Mouse (Mus musculus): ENCODE measurements around the gene Dock8.

DNA sequence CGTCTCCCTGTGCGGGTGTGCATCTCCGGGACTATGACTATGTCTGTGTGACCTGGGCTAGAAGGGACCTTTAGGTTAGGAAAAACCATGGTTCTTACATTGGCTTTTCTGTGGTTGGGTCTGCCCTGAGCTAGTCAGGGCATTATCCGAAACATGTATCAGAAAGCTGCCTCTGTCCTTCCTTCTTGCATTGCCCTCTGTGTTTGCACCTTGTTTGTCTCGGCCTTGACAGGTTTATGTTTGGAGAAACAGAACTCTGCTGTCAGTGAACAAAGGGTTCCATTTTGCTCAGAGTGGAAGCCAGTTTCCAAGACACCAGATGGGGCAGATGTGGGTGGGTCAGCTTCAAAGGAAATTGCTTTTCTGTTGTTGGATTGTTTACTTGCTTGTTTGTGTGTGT lies 145.8 kb downstream of the Dock8 start:
- TF ChIP-seq GATA1 (IDR thresholded peaks at IDR 0.05; ENCODE audit: low read length) = no peak
- TF ChIP-seq TAL1 (IDR thresholded peaks at IDR 0.05; ENCODE audit: low read length) = no peak

Measured in erythroblast, embryonic 14.5 days (primary cell).